Mouse (Mus musculus) naive thymus-derived CD4-positive, alpha-beta T cell, adult 2 months (primary cell): ENCODE data around the gene Nek7.

Experiments used
- DNase-seq: peaks from one replicate; pipeline ENCODE4 v3.0.0-alpha.2; 2011; ENCODE audit warnings: low read depth

Nek7 gene

DNA sequence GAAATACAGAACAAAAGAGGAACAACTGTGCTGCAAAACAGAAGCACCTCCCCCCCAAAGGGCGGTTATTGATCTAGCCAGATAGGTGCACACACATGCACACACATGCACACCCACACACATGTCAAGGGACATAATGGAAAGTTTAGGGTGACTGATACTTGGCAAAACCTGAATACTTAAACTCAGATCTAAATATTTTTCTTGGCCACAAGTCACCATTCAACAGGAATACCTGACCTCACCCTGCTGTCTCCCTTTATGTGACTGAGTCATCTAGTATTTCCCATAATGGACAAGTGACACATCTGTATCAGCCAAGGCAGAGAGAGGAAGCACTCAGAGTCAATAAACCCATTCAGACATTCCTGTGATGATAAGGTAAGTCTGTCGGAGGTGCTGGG lies 48.9 kb downstream of the Nek7 start:
- no peak for DNase-seq

DNA sequence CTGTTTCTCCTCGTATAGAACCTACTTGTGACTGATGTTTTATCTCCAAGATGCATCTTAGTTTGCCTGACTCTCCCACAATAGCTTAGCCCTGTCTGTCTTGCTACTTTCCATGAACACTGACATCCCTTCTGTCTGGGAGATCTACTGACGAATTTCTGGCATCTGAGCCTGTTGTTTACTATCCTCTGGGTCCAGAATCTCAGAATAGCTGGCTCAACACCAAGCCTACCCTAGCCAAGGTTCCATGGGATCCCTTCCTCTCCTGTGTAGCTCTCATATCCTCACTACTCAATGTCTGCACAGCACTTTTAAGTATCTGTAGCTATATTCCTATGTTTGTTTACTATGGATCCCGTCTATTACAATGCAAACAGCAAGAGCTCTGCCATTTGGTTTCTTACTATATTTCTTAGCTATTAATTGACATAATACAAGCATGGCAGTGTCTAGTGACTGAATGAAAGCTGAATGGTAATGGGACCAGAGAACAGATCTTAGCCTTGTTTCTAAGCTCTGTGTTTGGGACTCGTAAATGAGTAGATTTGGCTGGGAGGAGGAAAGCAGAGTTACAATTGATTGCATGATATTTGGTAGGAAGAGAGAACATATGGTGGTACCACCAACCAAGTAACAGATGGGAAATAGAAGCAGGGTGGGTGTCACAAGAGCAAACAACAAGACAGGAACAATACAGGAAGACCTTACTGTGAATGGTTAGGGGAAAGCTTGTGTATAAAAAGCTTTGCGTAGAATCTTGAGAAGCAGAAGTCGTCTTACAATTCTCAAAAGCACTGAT lies 51.3 kb downstream of the Nek7 start:
- DNase-seq: no peak

DNA sequence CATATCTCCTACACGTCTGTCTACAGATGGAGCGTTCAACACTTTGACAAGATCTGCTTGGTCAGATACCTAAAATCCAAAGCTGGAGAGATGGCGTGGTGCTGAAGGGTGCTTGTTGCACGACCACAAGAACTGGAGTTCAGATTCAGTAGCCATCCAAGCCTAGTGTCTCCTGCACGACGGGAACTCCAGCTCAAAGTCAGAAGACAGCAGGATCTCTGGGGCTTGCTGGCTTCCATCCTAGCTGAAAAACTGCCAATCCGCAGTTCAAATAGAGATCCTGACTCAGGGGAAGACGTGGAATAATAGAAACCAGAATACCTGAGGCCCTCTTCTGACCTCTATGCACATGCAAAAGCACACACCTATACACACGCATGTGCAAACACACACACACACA lies 52.0 kb downstream of the Nek7 start:
- no peak for DNase-seq

DNA sequence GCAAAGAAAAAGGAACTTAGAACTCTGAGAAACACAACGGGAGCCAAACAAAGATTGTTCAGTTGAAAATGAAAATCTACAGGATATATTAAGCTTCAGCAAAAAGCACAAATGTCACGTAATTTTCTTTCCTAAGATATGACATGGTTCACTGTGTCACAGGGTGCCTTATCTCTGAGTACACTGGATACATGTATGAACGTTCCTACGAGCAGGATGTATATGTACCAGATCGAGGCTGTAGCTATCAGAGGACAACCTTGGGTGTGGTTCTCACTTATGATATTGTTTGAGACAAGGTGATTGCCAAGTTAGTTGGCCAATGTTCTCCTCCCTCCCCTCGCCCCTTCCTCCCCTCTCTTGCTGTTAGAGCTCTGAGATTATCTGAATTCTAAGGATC lies 55.3 kb downstream of the Nek7 start:
- DNase-seq: no peak

DNA sequence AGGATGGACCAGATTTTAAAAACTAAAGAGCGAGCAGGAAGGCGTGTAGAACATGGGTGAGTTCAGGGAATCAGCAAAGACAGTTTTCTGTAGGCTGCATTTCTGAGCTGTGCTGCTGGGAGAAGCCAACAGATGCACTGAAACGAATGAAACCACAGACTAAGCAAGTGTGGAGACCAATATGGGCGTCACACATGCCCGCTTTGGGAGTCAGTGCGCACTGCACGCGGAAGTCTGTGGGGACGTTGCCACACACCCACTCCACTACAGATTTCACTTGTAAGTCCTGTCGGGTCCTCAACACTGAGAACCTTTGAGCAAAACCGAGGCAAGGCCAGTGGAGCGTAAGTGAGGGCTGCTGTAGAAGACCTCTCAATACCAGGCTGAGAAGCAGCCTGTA lies 59.2 kb downstream of the Nek7 start:
- peak; percentile 24 for DNase-seq

DNA sequence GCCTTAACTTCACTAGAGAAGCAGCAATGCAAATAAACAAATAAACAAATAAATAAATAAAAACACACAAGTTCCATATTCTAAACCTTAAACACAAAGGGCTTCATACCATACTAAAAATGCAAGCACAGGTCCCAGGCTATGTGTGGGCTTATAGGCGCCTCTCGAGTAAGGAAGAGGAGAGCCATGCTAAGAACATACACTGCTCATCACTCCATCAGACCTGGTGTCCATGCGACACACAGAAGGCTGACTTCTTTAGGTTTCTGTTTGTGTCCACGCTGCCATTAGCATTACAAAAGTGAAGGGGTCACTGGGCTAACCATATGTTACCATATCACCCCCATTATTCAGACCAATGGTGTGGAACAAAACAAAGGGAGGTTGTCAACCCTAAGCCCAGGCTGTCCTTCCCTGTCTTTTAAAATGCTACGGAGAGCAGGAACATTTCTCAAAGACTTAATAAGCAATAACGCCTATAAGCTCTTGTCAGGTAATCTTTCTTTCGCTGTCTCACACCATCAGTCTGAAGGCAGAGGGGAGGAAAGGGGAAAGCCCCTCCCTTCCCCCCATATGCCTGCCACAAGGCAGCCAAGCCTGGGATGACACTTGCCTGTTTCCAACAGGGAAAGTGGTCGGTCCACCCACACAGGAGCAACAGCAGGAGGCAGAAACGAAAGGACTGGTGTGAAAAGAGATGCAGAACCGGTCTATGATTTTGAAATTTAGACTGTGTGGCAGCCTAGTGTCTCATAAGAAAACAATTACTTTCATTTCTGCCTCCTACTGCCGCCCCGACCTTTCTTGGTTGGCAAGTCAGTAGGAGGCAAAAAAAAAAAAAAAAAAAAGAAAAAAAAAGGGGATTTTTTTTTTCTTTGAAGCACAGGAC lies 60.5 kb downstream of the Nek7 start:
- DNase-seq: peak; percentile 55

DNA sequence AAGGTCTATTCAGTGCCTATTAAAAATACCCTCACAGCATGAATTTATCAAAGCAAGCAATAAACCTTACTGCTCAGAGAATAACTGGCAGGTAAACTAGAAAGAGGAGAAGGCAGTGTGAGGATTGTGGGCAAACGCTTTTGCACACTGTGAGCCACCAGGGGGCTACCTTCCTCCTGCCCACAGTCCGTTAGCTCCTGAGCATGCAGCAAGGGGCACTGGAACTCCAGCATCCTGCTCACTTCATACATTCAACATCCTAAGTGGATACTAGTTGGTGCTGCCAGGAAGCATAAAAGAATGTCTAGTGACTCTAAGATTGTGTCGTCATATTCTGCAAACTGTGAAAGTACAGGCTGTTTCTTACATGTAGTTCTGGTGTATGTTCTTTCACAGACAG lies 61.6 kb downstream of the Nek7 start:
- DNase-seq: peak; percentile 60

DNA sequence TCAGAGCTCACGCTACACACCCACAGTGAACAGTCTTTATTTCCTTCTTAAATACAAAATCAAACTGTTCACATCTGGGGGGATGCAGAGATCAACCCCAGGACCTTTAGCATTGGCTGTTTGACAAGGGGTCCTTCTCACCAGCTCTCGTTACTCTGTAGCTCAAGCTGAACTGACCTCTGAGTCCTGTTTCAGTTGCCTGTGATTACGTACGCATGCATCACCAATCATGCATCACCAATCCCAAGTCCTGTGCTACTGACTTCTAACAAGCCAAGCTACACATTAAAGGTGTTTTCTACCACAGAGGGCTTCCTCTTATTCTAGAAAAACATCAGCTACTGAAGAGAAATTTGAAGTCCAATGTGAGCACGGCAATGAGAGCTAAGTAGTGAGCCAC lies 65.0 kb downstream of the Nek7 start:
- no peak for DNase-seq

DNA sequence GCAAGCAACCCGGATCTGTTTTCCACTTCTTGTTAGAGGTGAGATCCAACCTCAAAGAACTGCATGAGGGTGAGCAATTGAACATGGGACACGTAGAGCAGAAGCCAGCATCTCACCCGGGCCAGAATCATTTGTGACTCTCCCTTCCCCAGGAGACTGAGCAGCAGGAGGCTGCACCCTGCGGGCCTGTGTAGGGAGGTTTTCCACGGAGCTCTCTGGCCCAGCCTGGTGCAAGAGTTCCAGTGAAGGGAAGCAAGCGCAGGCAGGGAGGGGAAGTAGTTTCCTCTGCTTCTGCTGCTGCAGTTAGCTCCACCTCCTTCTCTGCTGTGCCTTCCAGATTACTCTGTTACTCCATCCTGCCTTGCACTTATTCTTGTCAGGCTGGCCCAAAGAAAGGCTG lies 69.8 kb downstream of the Nek7 start:
- DNase-seq: peak; percentile 18

DNA sequence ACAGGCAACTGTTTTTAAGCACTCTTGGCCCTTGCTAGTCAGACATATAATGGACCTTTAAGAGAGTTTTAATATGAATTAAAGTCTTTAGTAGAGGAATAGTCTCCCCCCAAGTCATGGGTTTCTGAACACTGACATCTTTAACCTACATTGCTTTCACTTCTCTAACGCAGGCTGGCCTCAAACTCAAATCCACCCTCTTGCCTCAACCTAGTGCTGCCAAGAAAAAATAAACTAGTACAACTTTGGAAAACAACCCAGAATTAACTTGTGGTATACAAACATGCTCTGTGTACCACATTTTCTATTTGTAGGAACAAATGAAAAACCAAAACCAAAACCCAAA lies 77.8 kb downstream of the Nek7 start:
- DNase-seq: no peak

DNA sequence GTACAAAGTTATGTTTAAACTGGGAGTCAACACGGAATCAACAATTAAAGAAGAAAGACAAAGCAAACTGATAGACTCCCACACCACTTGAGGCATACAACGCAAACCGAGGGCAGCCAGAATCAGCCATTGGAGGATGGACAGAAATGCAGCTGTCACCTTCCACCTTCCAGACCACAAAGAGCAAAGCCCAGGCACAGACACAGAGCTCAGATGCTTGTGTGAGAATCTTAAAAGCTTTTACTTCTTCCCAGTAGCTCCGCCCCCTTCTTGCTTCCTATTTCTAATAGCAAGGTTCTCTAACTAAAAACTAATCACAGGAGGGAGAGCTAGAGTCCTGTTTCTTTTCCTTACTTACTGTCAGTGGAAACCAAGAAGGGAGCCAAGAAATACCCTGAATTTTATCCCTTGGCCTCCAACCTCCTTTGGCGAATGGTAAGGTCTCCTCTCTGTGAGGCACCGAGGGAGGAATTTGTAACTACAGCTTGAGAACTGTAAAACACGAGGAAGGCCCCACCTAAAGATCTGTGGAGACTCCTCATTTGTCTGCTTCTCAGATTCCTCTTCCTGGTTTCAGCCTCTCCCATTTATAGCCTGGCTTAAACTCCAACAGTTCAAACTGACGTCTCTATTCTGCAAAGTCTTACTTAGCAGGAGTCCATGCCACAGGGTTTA lies 78.3 kb downstream of the Nek7 start:
- no peak for DNase-seq

DNA sequence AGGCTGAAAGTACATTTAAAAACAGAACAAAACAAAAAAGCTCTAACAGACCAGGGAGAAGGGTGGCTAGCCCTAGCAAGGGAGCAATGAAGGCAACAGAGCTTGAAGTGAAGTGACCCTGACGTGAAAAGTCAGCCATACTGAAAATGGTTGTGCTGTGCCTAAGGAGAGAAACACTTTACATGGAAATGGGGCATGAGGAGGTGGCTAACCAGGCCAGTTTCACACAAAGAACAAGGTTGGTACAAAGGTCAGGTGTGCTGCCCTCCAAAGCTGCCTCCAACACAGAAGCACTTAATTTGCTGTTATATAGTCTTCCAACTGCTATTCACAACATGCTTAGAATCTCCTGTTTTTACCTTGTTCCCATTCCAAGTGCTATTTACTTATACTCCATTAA lies 80.2 kb downstream of the Nek7 start:
- no peak for DNase-seq

DNA sequence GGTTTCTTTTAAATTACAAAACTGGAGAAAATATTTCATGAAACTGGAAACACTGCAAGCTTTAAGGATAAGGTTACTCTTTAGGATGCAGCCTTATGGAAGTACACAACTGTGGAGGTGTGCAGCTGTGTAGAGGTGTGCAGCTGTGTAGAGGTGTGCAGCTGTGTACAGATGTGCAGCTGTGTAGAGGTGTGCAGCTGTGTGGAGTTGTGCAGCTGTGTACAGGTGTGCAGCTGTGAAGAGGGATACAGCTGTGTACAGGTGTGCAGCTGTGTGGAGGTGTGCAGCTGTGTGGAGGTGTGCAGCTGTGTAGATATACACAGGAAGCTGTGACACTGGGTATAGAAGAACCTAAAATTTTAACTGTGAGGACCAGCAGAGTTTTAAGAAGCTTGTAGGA lies 81.7 kb downstream of the Nek7 start:
- no peak for DNase-seq

DNA sequence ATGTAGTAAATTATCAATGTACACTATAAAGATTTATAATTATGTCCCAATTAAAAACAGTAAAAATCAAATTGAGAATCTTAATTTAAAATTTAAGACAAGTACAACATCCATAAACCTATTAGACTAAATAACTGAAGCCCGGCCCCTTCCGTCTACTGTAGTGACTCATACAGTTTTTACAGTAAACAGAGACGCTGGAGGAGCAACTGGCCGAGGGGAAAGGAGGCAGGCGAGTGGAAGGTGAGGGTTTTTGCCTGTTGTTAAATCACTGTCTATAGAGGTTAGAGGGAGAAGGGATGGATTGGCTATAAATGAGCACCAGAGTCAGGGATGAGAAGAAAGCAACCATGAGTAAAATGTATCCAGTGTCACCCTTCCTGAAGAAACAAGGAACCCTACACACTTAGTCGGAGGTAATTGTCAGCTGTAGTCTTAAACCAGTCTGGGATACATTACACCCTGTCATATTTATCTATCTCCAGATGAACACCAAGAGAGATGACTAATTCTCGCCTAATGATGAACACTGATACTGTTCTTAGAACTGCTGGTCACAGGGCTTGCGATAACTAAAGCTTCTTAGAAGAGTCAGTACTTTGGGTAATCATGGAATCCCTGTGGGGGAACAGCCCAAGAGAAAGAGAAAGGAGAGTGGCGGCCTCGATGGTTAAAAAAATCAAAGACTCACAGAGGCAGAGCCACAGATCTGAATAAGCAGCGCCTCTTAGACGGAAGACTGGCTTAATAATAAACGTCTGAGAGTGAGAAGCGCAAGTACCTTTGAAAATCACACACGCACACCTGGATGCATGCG lies 84.0 kb downstream of the Nek7 start:
- no peak for DNase-seq

DNA sequence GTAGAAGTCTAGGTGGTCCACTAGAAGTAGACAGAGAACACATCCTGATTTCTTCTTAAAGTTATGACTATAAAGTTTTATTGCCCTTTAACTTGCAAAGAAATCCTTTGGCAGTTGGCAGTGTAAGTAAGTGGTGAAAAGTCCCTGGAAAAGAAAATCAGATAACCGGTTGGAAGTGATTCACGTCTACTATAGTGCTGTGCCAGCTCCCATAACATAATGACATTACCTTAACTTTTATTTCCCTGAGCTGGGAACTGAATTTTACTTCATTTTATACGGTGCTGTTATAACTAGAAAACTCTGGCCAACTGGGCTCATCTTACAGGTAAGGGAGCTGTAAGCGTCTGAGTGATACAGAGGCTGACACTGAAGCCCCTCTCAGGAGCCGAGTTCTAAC lies 89.3 kb downstream of the Nek7 start:
- DNase-seq: no peak

DNA sequence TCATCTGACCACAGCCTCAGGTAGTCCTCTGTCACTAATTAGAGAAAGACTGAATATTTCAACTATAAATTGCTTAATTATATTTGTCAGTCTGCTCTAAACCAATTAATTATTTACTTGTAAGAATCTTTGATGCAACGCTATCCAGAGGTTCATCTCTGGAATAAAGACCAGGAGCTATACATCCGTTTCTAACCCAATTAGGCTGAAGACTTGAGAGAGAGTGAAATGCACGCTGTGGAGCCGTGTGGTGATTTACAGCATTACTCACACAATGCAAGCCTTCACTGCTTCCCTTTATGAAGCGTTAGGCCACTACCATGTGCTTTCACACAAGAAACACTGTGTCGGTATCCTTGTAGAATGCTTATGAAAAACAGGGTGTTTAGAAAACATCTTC lies 96.0 kb downstream of the Nek7 start:
- DNase-seq: no peak

DNA sequence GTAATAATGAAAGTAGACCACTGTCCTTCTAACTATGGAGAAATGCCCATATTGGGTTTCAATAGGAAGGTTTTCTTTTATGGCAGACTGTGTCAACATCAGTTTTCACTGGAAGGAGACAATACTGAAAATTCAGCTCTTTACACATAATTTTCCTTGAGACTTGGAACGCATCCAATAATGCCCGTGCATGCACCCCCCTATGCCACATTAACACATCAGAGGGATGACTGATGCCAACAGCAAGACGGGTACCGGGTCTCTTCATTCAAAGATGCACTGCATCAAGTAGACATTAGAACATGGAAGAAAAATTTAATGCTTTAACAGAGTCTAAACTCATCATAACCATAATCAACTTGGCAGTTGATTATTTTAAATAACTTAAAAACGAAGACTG lies 101.7 kb downstream of the Nek7 start:
- DNase-seq: no peak

DNA sequence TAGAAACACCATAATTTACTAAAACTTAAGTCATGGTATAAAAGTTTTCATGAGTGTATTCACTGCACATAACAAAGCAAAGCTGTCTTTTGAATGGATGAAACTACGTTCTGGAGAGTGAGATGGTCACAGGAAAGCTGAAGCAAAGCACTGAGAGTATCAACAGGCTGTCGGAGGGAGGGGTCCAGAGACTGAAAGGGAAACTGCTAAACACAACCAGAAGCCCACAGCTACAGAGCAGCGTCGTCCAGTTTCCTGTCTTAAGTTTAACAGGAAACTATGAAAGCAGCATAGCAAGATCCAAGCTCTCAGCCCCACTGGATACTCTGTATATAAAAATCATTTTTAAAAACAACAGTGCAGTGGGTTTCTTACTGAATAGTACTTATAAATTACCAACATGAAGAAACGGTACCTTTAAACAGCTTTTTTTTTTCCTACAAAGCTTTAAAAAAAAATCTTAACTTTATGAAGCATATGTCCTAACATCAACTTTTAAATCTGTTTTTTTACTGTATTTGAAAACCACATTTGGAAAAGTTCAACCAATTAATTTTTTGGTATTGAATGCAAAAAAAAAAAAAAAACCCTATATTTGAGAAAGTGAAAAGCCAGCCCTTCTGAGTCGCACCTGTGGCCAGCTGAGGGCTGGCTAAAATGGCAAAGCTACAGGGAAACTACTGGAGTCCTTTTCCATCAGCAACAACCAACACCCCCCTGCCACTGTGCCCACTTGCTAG lies 102.4 kb downstream of the Nek7 start:
- peak; percentile 66 for DNase-seq

DNA sequence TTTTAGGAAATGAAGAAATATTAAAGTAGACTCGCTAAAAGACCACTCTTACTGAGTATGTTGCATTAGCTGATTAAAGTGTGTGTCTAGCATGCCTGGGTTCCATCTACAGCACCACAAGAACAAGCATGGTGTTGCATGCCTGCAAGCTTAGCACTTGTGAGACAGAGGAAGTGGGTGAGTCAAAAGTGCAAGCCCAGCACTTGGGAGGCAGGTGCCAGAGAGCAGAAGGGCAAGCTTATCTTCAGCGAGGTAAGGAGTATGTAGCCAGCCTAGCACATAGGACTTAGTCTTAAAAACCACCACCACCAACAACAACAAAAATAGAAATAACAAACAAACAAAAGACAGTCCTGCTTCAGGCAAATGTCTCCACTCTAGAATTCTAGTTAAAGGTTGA lies 103.0 kb downstream of the Nek7 start:
- DNase-seq: peak; percentile 61

DNA sequence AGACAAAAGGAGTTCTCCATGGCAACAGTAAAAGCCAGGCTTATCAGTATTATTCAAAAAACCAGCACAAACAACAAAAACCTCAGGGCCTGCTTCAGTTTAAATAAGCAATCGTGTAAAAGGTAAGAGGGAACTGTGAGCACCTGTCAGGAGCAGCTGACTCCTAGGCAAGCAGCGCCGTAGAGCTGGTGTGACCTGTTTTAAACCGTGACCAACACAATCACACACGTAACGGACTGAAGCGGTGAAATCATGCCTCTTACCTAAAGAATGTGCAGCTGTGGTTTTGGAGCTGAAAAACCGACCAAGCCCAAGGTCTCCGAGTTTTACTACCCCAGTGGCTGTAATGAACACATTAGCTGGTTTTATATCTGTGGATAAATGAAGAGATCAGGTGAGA lies 104.6 kb downstream of the Nek7 start:
- no peak for DNase-seq

DNA sequence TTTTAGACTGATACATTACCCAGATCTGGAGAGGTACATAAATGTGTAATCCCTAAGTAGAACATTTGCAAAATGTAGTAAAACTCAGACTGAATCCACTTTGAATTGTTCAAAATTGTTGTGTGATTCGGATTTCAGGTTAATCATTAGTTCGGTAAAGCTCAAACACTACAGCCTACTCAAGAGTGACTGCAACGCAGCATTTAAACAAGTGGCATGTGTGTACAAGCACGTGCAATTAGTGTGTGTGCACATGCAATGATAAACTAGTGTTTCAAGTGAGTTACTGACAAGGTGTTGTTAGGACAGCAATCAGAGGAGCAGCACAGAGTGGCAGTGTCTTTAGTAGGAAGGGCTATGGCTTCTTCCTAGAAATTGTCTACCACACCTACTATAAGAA lies 106.0 kb downstream of the Nek7 start:
- no peak for DNase-seq
